Mouse (Mus musculus): ENCODE results near the gene Celsr1. TPM values are rescaled to one million over a fixed set of nuclear protein-coding genes. Genes with fewer than 3 reads are reported as not detected.

The Celsr1 gene
- polyA plus RNA-seq, 1 experiment: not detected

GRCm38 (mm10) chr15:85986170-85986569 is 47.4 kb downstream of the Celsr1 start:
- no peak overlapping the region for H3K4me3 ChIP-seq (ENCODE audit: insufficient read depth, low read depth, low read length)
- no peak overlapping the region for H3K27ac ChIP-seq (ENCODE audit: insufficient read depth, low read depth, low read length)
- TF ChIP-seq CTCF (IDR thresholded peaks at IDR 0.05; ENCODE audit: insufficient read depth, low read depth, low read length) (no peak), POLR2A (IDR thresholded peaks at IDR 0.05; ENCODE audit: insufficient read depth, low read depth, low read length) (no peak)
- WGBS: 93% methylated on average over 4 of the region's 4 CpGs
- H3K4me1 ChIP-seq (ENCODE audit: control insufficient read depth, insufficient read depth, low read length): peaks cover 4% of the 10 kb centered on the region

- TF ChIP-seq CTCF (IDR thresholded peaks at IDR 0.05; ENCODE audit: insufficient read depth, low read depth, low read length) (no peak), POLR2A (IDR thresholded peaks at IDR 0.05; ENCODE audit: insufficient read depth, low read depth, low read length) (no peak)
- WGBS: 86% methylated on average over 4 of the region's 4 CpGs
These were observed 48.0 kb downstream of the Celsr1 start for GRCm38 (mm10) chr15:85985601-85986000.

DNA sequence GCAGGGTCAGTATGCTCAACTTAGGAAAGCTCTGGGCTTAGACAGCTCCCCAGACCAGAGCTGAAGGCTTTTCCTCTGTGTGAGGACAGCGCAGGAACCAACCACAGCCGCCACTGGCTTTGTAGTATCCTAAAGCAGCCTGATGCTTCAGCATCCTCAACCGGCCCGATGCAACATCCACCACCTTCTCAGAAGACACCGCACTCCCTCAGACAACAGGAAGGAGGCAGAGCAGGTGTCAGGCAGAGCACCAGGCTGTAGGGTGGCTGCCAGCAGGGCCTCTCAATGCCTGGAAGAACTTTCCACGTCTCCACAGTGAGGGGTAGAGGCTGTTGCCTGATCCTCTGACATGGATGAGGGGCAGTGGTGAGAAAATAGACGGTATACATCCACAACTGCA is 50.4 kb downstream of the Celsr1 start:
- Histone ChIP-seq H3K4me3 (ENCODE audit: insufficient read depth, low read depth, low read length) (no peak overlapping the region), H3K27ac (ENCODE audit: insufficient read depth, low read depth, low read length) (no peak overlapping the region), H3K4me1 (ENCODE audit: control insufficient read depth, insufficient read depth, low read length) (no peaks in the 10 kb centered on the region)
- WGBS: 87% methylated on average over 7 of the region's 7 CpGs
- TF ChIP-seq POLR2A (IDR thresholded peaks at IDR 0.05; ENCODE audit: insufficient read depth, low read depth, low read length) (no peak), CTCF (IDR thresholded peaks at IDR 0.05; ENCODE audit: insufficient read depth, low read depth, low read length) (no peak)

More at GRCm38 (mm10) chr15:85985601-85986000, 48.0 kb downstream of the Celsr1 start:
- Histone ChIP-seq H3K4me3 (ENCODE audit: insufficient read depth, low read depth, low read length) (no peak overlapping the region), H3K27ac (ENCODE audit: insufficient read depth, low read depth, low read length) (no peak overlapping the region), H3K4me1 (ENCODE audit: control insufficient read depth, insufficient read depth, low read length) (no peaks in the 10 kb centered on the region)

DNA sequence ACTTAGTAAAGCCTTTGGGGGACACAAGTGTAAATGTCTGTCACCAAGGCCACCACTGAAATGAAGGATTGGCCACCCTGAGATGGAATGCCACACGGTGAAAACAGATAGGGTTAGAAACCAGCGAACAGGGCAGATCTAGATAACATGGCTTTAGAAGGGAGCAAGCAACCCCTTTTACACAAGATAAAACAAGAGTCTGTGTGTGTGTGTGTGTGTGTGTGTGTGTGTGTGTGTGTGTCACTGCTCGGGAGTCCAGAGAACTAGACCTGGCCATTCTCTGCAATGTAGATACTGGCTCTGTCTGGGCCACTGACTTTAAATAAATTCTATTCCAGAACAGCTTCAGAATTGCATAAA is 51.2 kb downstream of the Celsr1 start:
- WGBS: 90% methylated on average over 3 of the region's 3 CpGs
- TF ChIP-seq POLR2A (IDR thresholded peaks at IDR 0.05; ENCODE audit: insufficient read depth, low read depth, low read length): no peak
- TF ChIP-seq CTCF (IDR thresholded peaks at IDR 0.05; ENCODE audit: insufficient read depth, low read depth, low read length): no peak
- H3K4me1 ChIP-seq (ENCODE audit: control insufficient read depth, insufficient read depth, low read length): no peaks in the 10 kb centered on the region
- no peak overlapping the region for H3K4me3 ChIP-seq (ENCODE audit: insufficient read depth, low read depth, low read length)
- H3K27ac ChIP-seq (ENCODE audit: insufficient read depth, low read depth, low read length): no peak overlapping the region

- H3K27ac ChIP-seq (ENCODE audit: insufficient read depth, low read depth, low read length): no peak overlapping the region
- H3K4me3 ChIP-seq (ENCODE audit: insufficient read depth, low read depth, low read length): no peak overlapping the region
- 0 out of 2 replicates have a peak, but pooled peaks cover 3% of the 10 kb centered on the region for H3K4me1 ChIP-seq (ENCODE audit: control insufficient read depth, insufficient read depth, low read length)
- TF ChIP-seq CTCF (IDR thresholded peaks at IDR 0.05; ENCODE audit: insufficient read depth, low read depth, low read length) (no peak), POLR2A (IDR thresholded peaks at IDR 0.05; ENCODE audit: insufficient read depth, low read depth, low read length) (no peak)
- WGBS: 76% methylated on average over 11 of the region's 11 CpGs
These were observed 51.7 kb downstream of the Celsr1 start for GRCm38 (mm10) chr15:85981768-85982415.

DNA sequence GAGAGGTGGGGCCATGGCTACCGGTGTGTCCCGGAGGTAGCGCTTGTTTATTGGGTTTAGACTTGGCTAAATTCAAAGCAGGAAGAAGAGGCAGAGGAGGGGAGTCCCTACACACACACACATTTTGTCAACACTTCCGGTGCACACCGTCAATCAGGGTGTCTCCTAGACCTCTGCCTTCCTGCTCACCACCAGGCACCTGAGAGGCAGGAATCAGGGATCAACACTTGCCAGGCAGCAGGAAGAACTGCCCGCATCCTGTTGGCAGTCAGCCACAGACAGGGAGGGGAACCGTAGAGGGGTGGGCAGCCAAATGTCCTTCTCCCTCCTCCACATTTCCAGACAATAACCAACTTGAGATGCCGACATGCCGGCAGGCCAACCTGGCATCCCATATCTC is 56.5 kb downstream of the Celsr1 start:
- whole genome bisulfite sequencing: 81% methylated on average over 9 of the region's 9 CpGs

GRCm38 (mm10) chr15:85975746-85976145 is 57.8 kb downstream of the Celsr1 start:
- 54% methylated on average over 16 of the region's 16 CpGs for WGBS
- TF ChIP-seq POLR2A (IDR thresholded peaks at IDR 0.05; ENCODE audit: insufficient read depth, low read depth, low read length) (no peak), CTCF (IDR thresholded peaks at IDR 0.05; ENCODE audit: insufficient read depth, low read depth, low read length) (no peak)
- Histone ChIP-seq H3K27ac (ENCODE audit: insufficient read depth, low read depth, low read length) (no peak overlapping the region), H3K4me3 (ENCODE audit: insufficient read depth, low read depth, low read length) (no peak overlapping the region), H3K4me1 (ENCODE audit: control insufficient read depth, insufficient read depth, low read length) (peaks cover 21% of the 10 kb centered on the region)

More for the DNA sequence above, 56.5 kb downstream of the Celsr1 start:
- no peak overlapping the region for H3K4me3 ChIP-seq (ENCODE audit: insufficient read depth, low read depth, low read length)
- H3K4me1 ChIP-seq (ENCODE audit: control insufficient read depth, insufficient read depth, low read length): peaks cover 20% of the 10 kb centered on the region
- no peak overlapping the region for H3K27ac ChIP-seq (ENCODE audit: insufficient read depth, low read depth, low read length)
- no peak for TF ChIP-seq POLR2A (IDR thresholded peaks at IDR 0.05; ENCODE audit: insufficient read depth, low read depth, low read length)
- no peak for TF ChIP-seq CTCF (IDR thresholded peaks at IDR 0.05; ENCODE audit: insufficient read depth, low read depth, low read length)

GRCm38 (mm10) chr15:85971596-85971995 is 62.0 kb downstream of the Celsr1 start:
- TF ChIP-seq CTCF (IDR thresholded peaks at IDR 0.05; ENCODE audit: insufficient read depth, low read depth, low read length) (no peak), POLR2A (IDR thresholded peaks at IDR 0.05; ENCODE audit: insufficient read depth, low read depth, low read length) (no peak)
- WGBS: 90% methylated on average over 5 of the region's 5 CpGs
- Histone ChIP-seq H3K4me3 (ENCODE audit: insufficient read depth, low read depth, low read length) (no peak overlapping the region), H3K27ac (ENCODE audit: insufficient read depth, low read depth, low read length) (no peak overlapping the region), H3K4me1 (ENCODE audit: control insufficient read depth, insufficient read depth, low read length) (peaks cover 28% of the 10 kb centered on the region)

DNA sequence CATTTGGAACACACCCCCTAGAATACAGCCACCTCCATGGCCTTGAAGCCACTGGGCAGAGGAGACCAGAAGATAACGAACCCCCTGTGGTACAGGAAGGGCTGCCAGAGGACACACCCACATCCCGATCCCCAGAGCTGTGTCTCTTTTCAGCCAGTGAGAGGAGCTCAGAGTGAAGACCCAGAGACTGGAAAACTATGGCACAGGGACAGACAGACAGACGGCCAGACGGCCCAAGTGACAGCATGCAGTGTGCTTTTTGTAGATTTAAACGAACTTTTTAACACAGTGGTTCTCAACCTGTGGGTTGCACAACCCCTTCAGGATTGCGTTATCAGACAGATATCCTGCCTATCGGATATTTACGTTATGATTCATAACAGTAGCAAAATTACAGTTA is 63.1 kb downstream of the Celsr1 start:
- TF ChIP-seq POLR2A (IDR thresholded peaks at IDR 0.05; ENCODE audit: insufficient read depth, low read depth, low read length) (no peak), CTCF (IDR thresholded peaks at IDR 0.05; ENCODE audit: insufficient read depth, low read depth, low read length) (no peak)
- 68% methylated on average over 8 of the region's 8 CpGs for WGBS
- H3K27ac ChIP-seq (ENCODE audit: insufficient read depth, low read depth, low read length): no peak overlapping the region
- peaks cover 23% of the 10 kb centered on the region for H3K4me1 ChIP-seq (ENCODE audit: control insufficient read depth, insufficient read depth, low read length)
- no peak overlapping the region for H3K4me3 ChIP-seq (ENCODE audit: insufficient read depth, low read depth, low read length)

All from olfactory bulb, adult 2 months (tissue).